Mouse (Mus musculus) embryonic facial prominence, embryonic 11.5 days (tissue): ENCODE results near the gene Ibtk. TPM values are rescaled to one million over a fixed set of nuclear protein-coding genes. Genes with fewer than 3 reads are reported as not detected.
"Not testable (repeated sequence)": the region's sequence is repeated elsewhere in the genome, so short reads cannot be mapped to it uniquely, and the experiment has no call there.

ENCODE experiments used
- ATAC-seq: fragments of 200-750 bp; cut with Nextera tagmentation; replicated peaks from 2 replicates; pipeline ENCODE4 v1.8.0; 2017; ENCODE audit warnings: low read depth; ENCODE audit not compliant: insufficient number of reproducible peaks, low FRiP score, low TSS enrichment
- DNase-seq: peaks from one replicate; pipeline ENCODE4 v3.0.0-alpha.2; 2015; ENCODE audit warnings: low spot score
- H3K27ac ChIP-seq: fragments of 300-500 bp; sonication (generic); replicated peaks from 2 replicates; pipeline ENCODE4 v1.5.1; 2014; ENCODE audit warnings: mild to moderate bottlenecking, low read depth, low read length, control low read depth
- H3K27me3 ChIP-seq: fragments of 300-500 bp; sonication (generic); 2 replicates; pipeline ENCODE4 v1.6.1; 2014; ENCODE audit warnings: mild to moderate bottlenecking, low read length, moderate library complexity, mixed read lengths; ENCODE audit not compliant: control insufficient read depth, insufficient read depth
- H3K36me3 ChIP-seq: fragments of 300-500 bp; sonication (generic); replicated peaks from 2 replicates; pipeline ENCODE4 v1.6.1; 2014; ENCODE audit warnings: low read depth, mild to moderate bottlenecking, low read length, moderate library complexity, mixed read lengths; ENCODE audit not compliant: control insufficient read depth, insufficient read depth
- H3K4me1 ChIP-seq: fragments of 300-500 bp; sonication (generic); 2 replicates; pipeline ENCODE4 v1.6.1; 2014; ENCODE audit warnings: low read length, mixed read lengths; ENCODE audit not compliant: control insufficient read depth, insufficient read depth
- H3K4me2 ChIP-seq: fragments of 300-500 bp; sonication (generic); 2 replicates; pipeline ENCODE4 v1.6.1; 2014; ENCODE audit warnings: low read depth, mild to moderate bottlenecking, control low read depth, low read length, moderate library complexity
- H3K4me3 ChIP-seq: fragments of 300-500 bp; sonication (generic); 2 replicates; pipeline ENCODE4 v1.5.1; 2014; ENCODE audit warnings: low read depth, low read length, control low read depth
- H3K9ac ChIP-seq: fragments of 300-500 bp; sonication (generic); replicated peaks from 2 replicates; pipeline ENCODE4 v1.6.1; 2014; ENCODE audit warnings: mild to moderate bottlenecking, control low read depth, low read length
- H3K9me3 ChIP-seq: fragments of 300-500 bp; sonication (generic); replicated peaks from 2 replicates; pipeline ENCODE4 v1.6.1; 2016; ENCODE audit warnings: mild to moderate bottlenecking, low read length, inconsistent platforms, mixed read lengths; ENCODE audit not compliant: control insufficient read depth
- WGBS: fragments of 180-500 bp; shearing (Covaris S2); extraction: QIAGEN DNeasy Blood & Tissue Kit; methylation state at CpG from one replicate; pipeline ENCODE4 v1.1.7; 2014; 5-methylcytosine and 5-hydroxymethylcytosine counted together
- polyA plus RNA-seq: library from polyadenylated mRNA; unstranded; fragments of >200 nt; fragmentation: Nextera tagmentation; extraction: Ambion mirVana; gene quantifications from 2 replicates; pipeline ENCODE4 v1.2.1, GENCODE M21; 2014

Ibtk gene
- polyA plus RNA-seq: 42.4 and 43.3 TPM in 2 replicates

DNA sequence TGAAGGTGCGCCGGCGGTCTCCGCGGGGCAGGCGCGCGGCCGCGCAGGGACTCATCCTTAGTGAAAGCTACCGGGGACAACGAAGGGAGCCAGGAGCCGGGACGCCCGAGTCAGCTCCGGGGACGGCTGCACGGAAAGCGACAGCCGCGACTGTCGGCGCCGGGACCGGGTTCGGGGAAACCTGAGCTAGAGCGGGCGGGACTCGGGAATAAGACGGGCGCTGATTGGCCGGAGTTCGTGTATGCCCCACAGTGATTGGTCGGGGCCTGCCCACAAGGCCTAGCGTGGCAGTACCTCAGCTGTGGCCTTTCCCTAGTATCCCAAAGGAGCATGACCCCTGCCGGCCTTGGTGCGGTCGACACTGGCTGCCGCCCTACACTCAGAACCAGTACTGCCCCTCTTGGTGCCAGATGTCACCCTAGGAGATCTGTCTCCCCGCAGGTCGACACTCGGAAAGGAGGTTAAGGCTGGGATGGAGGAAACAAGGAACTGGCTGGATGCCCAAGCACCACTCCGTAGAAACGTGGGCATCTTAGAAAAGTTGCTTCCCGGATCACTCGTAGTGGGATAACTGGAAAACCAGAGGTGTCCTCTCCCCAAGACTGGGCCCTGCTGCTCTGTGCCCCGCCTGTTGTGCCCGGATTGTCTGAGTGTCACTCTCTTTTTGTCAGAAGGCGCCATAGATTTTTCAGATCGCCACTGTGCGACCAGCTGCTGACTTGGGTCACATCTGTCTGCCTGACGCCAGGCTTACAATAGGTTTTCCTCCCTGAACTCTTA, at the start of gene Ibtk:
Gene Ibtk (minus strand): TSS at position 193 of the 780 bp plus-strand sequence.
- ATAC-seq (peak; percentile 99), DNase-seq (peak; percentile 97)
- peak within 1 kb of the TSS; percentile 47 for H3K4me2 ChIP-seq
- H3K4me1 ChIP-seq: no peaks in the 10 kb centered on the region
- H3K27me3 ChIP-seq: no peaks in the 10 kb centered on the region
- no peaks in the 10 kb centered on the region for H3K36me3 ChIP-seq
- no peaks in the 10 kb centered on the region for H3K9me3 ChIP-seq
- H3K27ac ChIP-seq: peak within 1 kb of the TSS; percentile 97
- H3K4me3 ChIP-seq: peak within 1 kb of the TSS; percentile 90
- H3K9ac ChIP-seq: peak within 1 kb of the TSS; percentile 99
- under 1% methylated on average over 52 of the region's 52 CpGs for WGBS

DNA sequence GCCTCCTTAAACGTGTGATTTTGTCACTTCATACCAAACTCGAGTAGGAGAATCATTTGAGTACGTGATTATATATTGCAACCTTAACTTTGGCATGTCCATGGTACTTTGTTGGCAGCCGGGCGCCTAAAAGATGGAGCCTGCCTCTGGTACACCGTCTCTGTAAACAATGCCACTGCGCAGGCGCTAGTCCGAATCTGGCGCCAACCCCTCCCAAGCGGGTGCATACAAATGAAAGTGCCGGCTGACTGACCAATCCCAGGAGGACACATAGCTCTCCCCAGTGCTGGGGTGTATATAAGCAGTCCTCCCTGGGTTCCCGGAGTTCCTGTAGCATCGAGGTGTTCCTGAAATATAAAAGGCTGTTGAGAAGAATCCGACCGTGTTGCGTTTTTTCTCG, 42.4 kb upstream of the Ibtk start:
- H3K9ac ChIP-seq, ATAC-seq, DNase-seq, H3K4me1 ChIP-seq, H3K36me3 ChIP-seq, H3K4me2 ChIP-seq, H3K4me3 ChIP-seq, H3K27me3 ChIP-seq, H3K27ac ChIP-seq, H3K9me3 ChIP-seq: not testable (repeated sequence)
- 92% methylated on average over 18 of the region's 18 CpGs for WGBS

DNA sequence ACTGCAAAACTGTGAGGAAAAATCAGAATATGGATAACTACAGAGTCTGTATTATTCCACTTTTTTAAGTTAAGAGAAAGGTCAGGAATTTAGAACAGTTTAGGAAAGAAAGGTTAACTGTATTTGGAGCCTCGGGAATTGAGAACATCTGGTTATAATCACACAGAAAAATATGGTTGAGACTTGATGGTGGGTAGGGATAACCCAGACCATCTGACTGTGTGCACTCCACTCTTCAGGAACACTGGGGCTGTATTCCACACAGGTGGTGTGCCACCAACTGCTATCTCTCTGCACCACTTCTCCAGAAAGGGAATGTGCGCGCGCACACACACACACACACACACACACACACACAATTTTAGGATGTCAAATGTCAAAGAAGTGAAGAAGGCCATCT, 31.1 kb upstream of the Ibtk start:
- H3K4me2 ChIP-seq: no peak overlapping the region
- no peak overlapping the region for H3K4me3 ChIP-seq
- no peaks in the 10 kb centered on the region for H3K9me3 ChIP-seq
- H3K27ac ChIP-seq: no peak overlapping the region
- H3K4me1 ChIP-seq: no peaks in the 10 kb centered on the region
- peaks cover 2% of the 10 kb centered on the region; the same call in 1 of the 2 replicates for H3K27me3 ChIP-seq
- no peaks in the 10 kb centered on the region for H3K36me3 ChIP-seq
- H3K9ac ChIP-seq: no peak overlapping the region
- peak; percentile 68 for DNase-seq
- ATAC-seq: no peak; the same call in 1 of the 2 replicates
- WGBS: 67% methylated on average over 4 of the region's 4 CpGs

- DNase-seq: peak; percentile 60
- Histone ChIP-seq H3K4me3 (no peak overlapping the region), H3K36me3 (no peaks in the 10 kb centered on the region), H3K9me3 (no peaks in the 10 kb centered on the region), H3K27me3 (peaks cover 2% of the 10 kb centered on the region; the same call in 1 of the 2 replicates), H3K9ac (no peak overlapping the region), H3K27ac (no peak overlapping the region), H3K4me1 (no peaks in the 10 kb centered on the region), H3K4me2 (no peak overlapping the region)
- no peak for ATAC-seq
- 28% methylated on average over 4 of the region's 4 CpGs for WGBS
These were observed 30.3 kb upstream of the Ibtk start for GRCm38 (mm10) chr9:85779458-85779857.

DNA sequence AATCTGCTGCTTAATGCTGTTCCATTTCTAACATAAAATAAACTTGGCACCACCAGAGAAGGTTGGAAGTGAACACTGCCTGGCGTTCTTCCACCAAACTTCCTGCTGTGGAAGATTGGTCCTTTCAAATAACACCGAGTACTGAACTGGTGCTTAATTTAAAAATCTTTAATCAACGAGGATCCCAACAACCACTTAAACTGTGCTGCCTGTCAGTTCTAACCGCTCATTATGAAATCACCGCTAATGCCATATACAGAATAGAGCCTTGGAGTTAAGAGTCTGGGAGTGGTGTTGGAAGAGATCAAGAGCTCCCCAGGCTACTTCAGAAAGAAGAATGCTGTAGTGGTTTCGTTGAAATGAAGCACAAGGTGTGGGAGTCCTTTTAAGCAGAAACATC, 28.4 kb upstream of the Ibtk start:
- WGBS: 68% methylated on average over 6 of the region's 6 CpGs

GRCm38 (mm10) chr9:85772280-85772679, 23.1 kb upstream of the Ibtk start:
- Histone ChIP-seq H3K4me1 (no peaks in the 10 kb centered on the region), H3K4me3 (no peak overlapping the region), H3K9ac (no peak overlapping the region), H3K27me3 (no peaks in the 10 kb centered on the region; the same call in 1 of the 2 replicates), H3K27ac (no peak overlapping the region), H3K36me3 (no peaks in the 10 kb centered on the region), H3K9me3 (no peaks in the 10 kb centered on the region), H3K4me2 (no peak overlapping the region)
- 73% methylated on average over 12 of the region's 12 CpGs for WGBS
- no peak for ATAC-seq
- no peak for DNase-seq

More for the DNA sequence above, 28.4 kb upstream of the Ibtk start:
- H3K27me3 ChIP-seq: peaks cover 2% of the 10 kb centered on the region; the same call in 1 of the 2 replicates
- no peak overlapping the region for H3K9ac ChIP-seq
- H3K4me1 ChIP-seq: no peaks in the 10 kb centered on the region
- no peak overlapping the region for H3K4me3 ChIP-seq
- H3K27ac ChIP-seq: no peak overlapping the region
- H3K9me3 ChIP-seq: no peaks in the 10 kb centered on the region
- DNase-seq (no peak), ATAC-seq (no peak)
- no peaks in the 10 kb centered on the region for H3K36me3 ChIP-seq
- H3K4me2 ChIP-seq: no peak overlapping the region

DNA sequence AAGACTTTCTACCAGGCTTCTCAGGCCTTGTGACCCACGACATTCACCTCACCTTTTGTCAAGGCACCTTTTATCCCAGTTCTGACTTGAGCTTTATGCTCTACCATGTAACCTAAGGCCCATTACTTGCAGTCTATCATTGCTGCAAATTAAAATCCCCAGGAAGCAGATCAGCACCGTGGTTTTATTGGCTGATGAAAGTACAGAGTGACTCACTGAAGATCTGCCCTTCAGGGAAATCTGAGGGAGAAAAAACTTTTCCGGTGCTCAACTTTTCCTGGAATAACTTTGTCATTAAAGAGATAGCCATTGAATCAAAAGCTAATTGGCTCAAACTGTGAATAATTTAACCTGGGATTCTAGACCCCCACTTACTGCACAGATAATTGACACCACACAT, 22.3 kb upstream of the Ibtk start:
- Histone ChIP-seq H3K36me3 (no peaks in the 10 kb centered on the region), H3K9ac (no peak overlapping the region), H3K4me2 (no peak overlapping the region), H3K9me3 (no peaks in the 10 kb centered on the region), H3K4me1 (no peaks in the 10 kb centered on the region), H3K27ac (no peak overlapping the region), H3K27me3 (no peaks in the 10 kb centered on the region), H3K4me3 (no peak overlapping the region)
- DNase-seq (no peak), ATAC-seq (no peak)
- WGBS: 75% methylated on average over 3 of the region's 3 CpGs

GRCm38 (mm10) chr9:85770369-85770768, 21.2 kb upstream of the Ibtk start:
- Histone ChIP-seq H3K27me3 (no peaks in the 10 kb centered on the region), H3K4me3 (no peak overlapping the region), H3K36me3 (no peaks in the 10 kb centered on the region), H3K27ac (no peak overlapping the region), H3K9me3 (no peaks in the 10 kb centered on the region), H3K4me2 (no peak overlapping the region), H3K9ac (no peak overlapping the region), H3K4me1 (no peaks in the 10 kb centered on the region)
- 86% methylated on average over 4 of the region's 4 CpGs for WGBS
- ATAC-seq (no peak), DNase-seq (no peak)
